Mouse (Mus musculus): ENCODE data around the gene Aph1b.

DNA sequence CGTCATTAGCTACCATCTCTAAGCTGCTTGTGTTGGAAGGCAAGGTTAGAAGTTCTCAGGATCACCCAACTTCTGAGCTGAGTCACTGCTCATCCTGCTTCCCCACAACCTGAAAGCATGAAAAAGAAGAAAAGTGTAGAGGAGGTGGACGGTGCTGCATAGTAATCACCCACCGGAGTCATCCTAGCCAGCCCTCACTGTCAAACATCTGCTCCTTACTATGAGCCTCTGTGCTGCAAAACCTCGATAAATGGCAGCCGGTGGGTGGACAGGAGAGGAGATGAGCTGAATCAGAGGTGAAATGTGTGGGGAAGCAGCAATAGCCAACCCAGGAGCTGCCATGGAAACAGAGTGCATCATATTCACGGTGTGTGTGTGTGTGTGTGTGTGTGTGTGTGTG is 42.4 kb downstream of the Aph1b start:
- no peak for TF ChIP-seq CTCF (IDR thresholded peaks at IDR 0.05; ENCODE audit: extremely low read depth, insufficient read depth, low read length)
- TF ChIP-seq POLR2A (IDR thresholded peaks at IDR 0.05; ENCODE audit: extremely low read depth, insufficient read depth, low read length): no peak

Measured in cortical plate, adult 2 months (tissue).